Mouse (Mus musculus): ENCODE measurements around the gene Camta1.

- no peak for TF ChIP-seq GATA1 (IDR thresholded peaks at IDR 0.05; ENCODE audit: low read length)
- no peak for TF ChIP-seq TAL1 (IDR thresholded peaks at IDR 0.05; ENCODE audit: low read length)
These were observed 667.5 kb downstream of the Camta1 start for GRCm38 (mm10) chr4:151194030-151194714.
